Mouse (Mus musculus) lung, adult 2 months (tissue): ENCODE data around the gene Phf12.

Source experiments
- CTCF ChIP-seq: fragments of 200-500 bp; IDR thresholded peaks from 2 replicates; pipeline ENCODE4 v1.5.1; 2011; ENCODE audit warnings: mild to moderate bottlenecking, low read length, control low read depth; ENCODE audit not compliant: insufficient read depth
- POLR2A ChIP-seq: fragments of 200-500 bp; IDR thresholded peaks from 2 replicates; pipeline ENCODE4 v1.6.1; 2011; ENCODE audit warnings: low read depth, mild to moderate bottlenecking, control low read depth, low read length, borderline replicate concordance; ENCODE audit errors: extremely low read depth

- TF ChIP-seq CTCF (no peak), POLR2A (no peak)
These were observed 89.4 kb downstream of the Phf12 start for GRCm38 (mm10) chr11:78071938-78072337.
